Mouse (Mus musculus) myocyte (in vitro differentiated cells): ENCODE results near the gene Dgki.

ENCODE experiments used
- CEBPB ChIP-seq: IDR thresholded peaks from 2 replicates; pipeline ENCODE4 v1.6.1; 2011; ENCODE audit warnings: mild to moderate bottlenecking, moderate library complexity; ENCODE audit not compliant: poor library complexity, insufficient read depth, severe bottlenecking
- E2F4 ChIP-seq: IDR thresholded peaks from one replicate; pipeline ENCODE4 v1.6.1; 2011; ENCODE audit warnings: mild to moderate bottlenecking, control low read depth, moderate library complexity; ENCODE audit not compliant: insufficient read depth
- MAX ChIP-seq: IDR thresholded peaks from one replicate; pipeline ENCODE4 v1.6.1; 2011; ENCODE audit warnings: low read depth, mild to moderate bottlenecking, control low read depth
- MYOG ChIP-seq, 3 experiments: IDR thresholded peaks; one replicate each; pipeline ENCODE4 v1.6.1; 2011; ENCODE audit warnings: control low read depth in 2 of 3, low read depth in 2 of 3, mild to moderate bottlenecking in 2 of 3; ENCODE audit not compliant: insufficient read length in 2 of 3, control insufficient read depth in 1 of 3, insufficient read depth in 1 of 3
- POLR2A ChIP-seq: IDR thresholded peaks from one replicate; pipeline ENCODE4 v1.6.1; 2011; ENCODE audit warnings: low read depth, mild to moderate bottlenecking, control low read depth, moderate library complexity; ENCODE audit not compliant: insufficient read length
- TCF12 ChIP-seq: IDR thresholded peaks from one replicate; pipeline ENCODE4 v1.6.1; 2011; ENCODE audit warnings: mild to moderate bottlenecking, control low read depth; ENCODE audit not compliant: poor library complexity, insufficient read depth, severe bottlenecking

DNA sequence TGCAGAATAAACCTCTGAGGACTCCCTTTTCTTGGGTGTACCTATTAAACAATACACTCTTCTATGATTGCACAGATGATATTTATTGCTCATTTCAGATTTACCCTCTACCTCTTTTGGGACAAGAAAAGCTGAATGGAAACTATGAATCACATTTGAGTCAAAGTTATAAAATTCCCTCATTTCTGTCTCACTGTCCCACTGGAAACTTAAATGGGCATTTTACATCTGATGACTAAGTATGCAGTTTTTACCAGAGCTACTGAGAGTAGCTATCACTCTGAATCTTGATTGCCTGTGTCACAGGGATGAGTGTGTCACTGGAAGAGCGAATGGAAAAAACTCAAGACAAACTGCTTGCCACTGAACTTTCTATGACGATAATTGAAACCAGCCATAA is 467.8 kb downstream of the Dgki start:
- no peak for TF ChIP-seq MAX
- no peak for TF ChIP-seq TCF12
- TF ChIP-seq E2F4, result no peak
- TF ChIP-seq POLR2A, result no peak
- no peak for TF ChIP-seq CEBPB
- TF ChIP-seq MYOG (IDR thresholded peaks at IDR 0.05; ENCODE audit: control insufficient read depth in 1 of 3, insufficient read depth in 1 of 3, insufficient read length in 2 of 3, low read depth in 2 of 3), result no peak
